Mouse (Mus musculus) midbrain, embryonic 11.5 days (tissue): ENCODE data around the gene Nek6. TPM values are rescaled to one million over a fixed set of nuclear protein-coding genes. Genes with fewer than 3 reads are reported as not detected.

ENCODE experiments used
- ATAC-seq: fragments of 200-750 bp; cut with Nextera tagmentation; 2 replicates; pipeline ENCODE4 v1.8.0; 2017; ENCODE audit warnings: moderate TSS enrichment, moderate library complexity; ENCODE audit not compliant: low FRiP score
- DNase-seq: peaks from one replicate; pipeline ENCODE4 v3.0.0; 2015; ENCODE audit warnings: low spot score; ENCODE audit errors: missing footprints
- H3K27ac ChIP-seq: fragments of 300-500 bp; sonication (generic); 2 replicates; pipeline ENCODE4 v1.5.1; 2014; ENCODE audit warnings: low read depth, low read length
- H3K27me3 ChIP-seq: fragments of 300-500 bp; sonication (generic); 2 replicates; pipeline ENCODE4 v1.6.1; 2014; ENCODE audit warnings: mild to moderate bottlenecking, low read length, moderate library complexity, mixed read lengths; ENCODE audit not compliant: control insufficient read depth, insufficient read depth
- H3K36me3 ChIP-seq: fragments of 300-500 bp; sonication (generic); 2 replicates; pipeline ENCODE4 v1.6.1; 2014; ENCODE audit warnings: mild to moderate bottlenecking, low read length, moderate library complexity, mixed read lengths; ENCODE audit not compliant: control insufficient read depth, insufficient read depth
- H3K4me1 ChIP-seq: fragments of 300-500 bp; sonication (generic); 2 replicates; pipeline ENCODE4 v1.6.1; 2014; ENCODE audit warnings: low read length; ENCODE audit not compliant: control insufficient read depth, insufficient read depth
- H3K4me2 ChIP-seq: fragments of 300-500 bp; sonication (generic); 2 replicates; pipeline ENCODE4 v1.6.1; 2014; ENCODE audit warnings: mild to moderate bottlenecking, moderate library complexity
- H3K4me3 ChIP-seq: fragments of 300-500 bp; sonication (generic); 2 replicates; pipeline ENCODE4 v1.5.1; 2014; ENCODE audit warnings: low read depth, low read length
- H3K9ac ChIP-seq: fragments of 300-500 bp; sonication (generic); 2 replicates; pipeline ENCODE4 v1.6.1; 2014; ENCODE audit warnings: low read length
- H3K9me3 ChIP-seq: fragments of 300-500 bp; sonication (generic); 2 replicates; pipeline ENCODE4 v1.6.1; 2016; ENCODE audit warnings: low read length; ENCODE audit not compliant: control insufficient read depth
- WGBS: fragments of 180-500 bp; shearing (Covaris S2); extraction: QIAGEN DNeasy Blood & Tissue Kit; methylation state at CpG from one replicate; pipeline ENCODE4 v1.1.7; 2014; 5-methylcytosine and 5-hydroxymethylcytosine counted together
- polyA plus RNA-seq: library from polyadenylated mRNA; unstranded; fragments of >200 nt; fragmentation: Nextera tagmentation; extraction: Ambion mirVana; gene quantifications from 2 replicates; pipeline ENCODE4 v1.2.1, GENCODE M21; 2014

Gene Nek6
- polyA plus RNA-seq, 1 experiment from 2014 or later: 87.3 TPM

GRCm38 (mm10) chr2:38502747-38503146 lies 8.7 kb upstream of the Nek6 start:
- ATAC-seq: no peak
- no peak overlapping the region for H3K27ac ChIP-seq
- no peak overlapping the region for H3K4me3 ChIP-seq
- H3K9me3 ChIP-seq: no peaks in the 10 kb centered on the region
- no peak overlapping the region for H3K9ac ChIP-seq
- whole genome bisulfite sequencing: 89% methylated on average over 3 of the region's 3 CpGs
- no peaks in the 10 kb centered on the region for H3K4me1 ChIP-seq
- no peak for DNase-seq
- no peak overlapping the region for H3K4me2 ChIP-seq
- H3K36me3 ChIP-seq: no peaks in the 10 kb centered on the region
- H3K27me3 ChIP-seq: no peaks in the 10 kb centered on the region

GRCm38 (mm10) chr2:38504311-38504710 lies 7.1 kb upstream of the Nek6 start:
- Histone ChIP-seq H3K27ac (no peak overlapping the region), H3K4me1 (no peaks in the 10 kb centered on the region), H3K9ac (no peak overlapping the region), H3K9me3 (no peaks in the 10 kb centered on the region), H3K4me2 (no peak overlapping the region), H3K4me3 (no peak overlapping the region), H3K27me3 (no peaks in the 10 kb centered on the region), H3K36me3 (no peaks in the 10 kb centered on the region)
- ATAC-seq (no peak), DNase-seq (no peak)
- 79% methylated on average over 6 of the region's 6 CpGs for WGBS

GRCm38 (mm10) chr2:38507181-38507580 lies 4.3 kb upstream of the Nek6 start:
- H3K4me1 ChIP-seq: peaks cover 4% of the 10 kb centered on the region
- ATAC-seq (no peak), DNase-seq (no peak)
- H3K27ac ChIP-seq: no peak overlapping the region
- H3K4me2 ChIP-seq: no peak overlapping the region
- no peaks in the 10 kb centered on the region for H3K36me3 ChIP-seq
- H3K9ac ChIP-seq: no peak overlapping the region
- H3K9me3 ChIP-seq: no peaks in the 10 kb centered on the region
- 83% methylated on average over 1 of the region's 1 CpGs for WGBS
- no peak overlapping the region for H3K4me3 ChIP-seq
- no peaks in the 10 kb centered on the region for H3K27me3 ChIP-seq

DNA sequence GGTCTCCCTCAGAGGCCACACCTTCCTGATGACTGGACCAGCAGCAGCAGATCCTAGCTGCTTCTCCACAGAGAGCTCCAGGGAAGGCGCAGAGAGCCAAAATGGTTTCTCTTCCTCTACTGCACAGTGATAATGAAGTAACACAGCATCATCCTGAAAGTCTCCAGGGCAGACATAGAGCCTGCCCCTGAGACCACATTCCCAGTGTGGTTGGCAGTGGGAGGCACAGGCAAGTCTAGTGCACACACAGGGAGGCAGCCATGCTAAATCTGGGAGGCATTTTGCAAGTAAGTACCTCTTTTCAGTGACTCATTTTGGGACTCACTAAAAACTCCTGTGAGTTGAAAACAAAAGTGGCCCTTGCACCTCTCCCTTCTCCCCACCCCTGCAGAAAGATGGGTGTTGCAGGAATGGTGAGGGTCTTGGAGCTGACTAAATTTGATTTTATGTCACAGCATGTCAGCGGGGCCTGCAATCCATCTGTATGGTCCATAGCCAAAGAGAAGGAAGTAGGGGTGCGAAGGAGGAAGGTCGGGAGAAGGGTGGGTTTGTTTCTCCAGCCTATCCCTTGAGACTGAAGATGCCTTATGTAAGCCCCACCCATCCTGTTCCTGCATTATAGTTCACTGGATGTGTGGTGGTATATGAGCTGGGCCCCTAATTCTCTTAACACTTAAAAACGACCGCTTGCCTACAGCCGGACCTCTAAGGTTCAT lies 2.3 kb upstream of the Nek6 start:
- 84% methylated on average over 7 of the region's 7 CpGs for WGBS
- Histone ChIP-seq H3K27me3 (no peaks in the 10 kb centered on the region), H3K27ac (no peak overlapping the region), H3K36me3 (no peaks in the 10 kb centered on the region), H3K9me3 (no peaks in the 10 kb centered on the region), H3K4me2 (no peak overlapping the region), H3K9ac (no peak overlapping the region), H3K4me3 (no peak overlapping the region), H3K4me1 (peaks cover 16% of the 10 kb centered on the region)
- DNase-seq (no peak), ATAC-seq (no peak)

- DNase-seq (no peak), ATAC-seq (no peak)
- Histone ChIP-seq H3K9me3 (no peaks in the 10 kb centered on the region), H3K36me3 (no peaks in the 10 kb centered on the region), H3K9ac (no peak overlapping the region), H3K27me3 (no peaks in the 10 kb centered on the region), H3K4me3 (no peak overlapping the region), H3K4me2 (no peak overlapping the region), H3K27ac (no peak overlapping the region), H3K4me1 (peaks cover 23% of the 10 kb centered on the region)
- WGBS: 92% methylated on average over 1 of the region's 1 CpGs
These were observed 1.3 kb upstream of the Nek6 start for GRCm38 (mm10) chr2:38510120-38510519.

- peak overlapping the region; percentile 87 for H3K4me3 ChIP-seq
- H3K9ac ChIP-seq: peak overlapping the region; percentile 95
- WGBS: 9% methylated on average over 16 of the region's 16 CpGs
- no peaks in the 10 kb centered on the region for H3K9me3 ChIP-seq
- ATAC-seq (no peak), DNase-seq (peak; percentile 91)
- H3K36me3 ChIP-seq: no peaks in the 10 kb centered on the region
- peak overlapping the region; percentile 30; the same call in 1 of the 2 replicates for H3K27ac ChIP-seq
- no peaks in the 10 kb centered on the region for H3K27me3 ChIP-seq
- H3K4me2 ChIP-seq: peak overlapping the region; percentile 92
- H3K4me1 ChIP-seq: peaks cover 30% of the 10 kb centered on the region
These were observed 1.1 kb downstream of the Nek6 start for GRCm38 (mm10) chr2:38512308-38513182.

DNA sequence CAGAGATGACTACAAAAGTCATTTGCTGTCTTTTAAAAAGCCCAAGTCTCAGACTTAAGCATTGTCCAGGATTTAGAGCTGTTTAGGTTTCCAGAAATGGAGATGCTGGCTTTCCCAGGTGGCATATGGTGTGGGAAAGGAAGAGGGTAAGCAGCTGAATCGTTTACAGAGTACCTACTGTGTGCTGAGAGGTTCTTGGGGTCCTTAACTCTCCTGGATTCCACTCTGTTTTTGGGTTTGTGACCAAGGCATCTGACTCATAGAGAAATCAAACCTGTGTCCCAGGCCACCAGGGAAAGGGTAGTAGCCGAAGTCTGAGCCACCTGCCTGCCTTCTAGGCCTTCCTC lies 1.7 kb downstream of the Nek6 start:
- H3K4me1 ChIP-seq: peaks cover 30% of the 10 kb centered on the region

DNA sequence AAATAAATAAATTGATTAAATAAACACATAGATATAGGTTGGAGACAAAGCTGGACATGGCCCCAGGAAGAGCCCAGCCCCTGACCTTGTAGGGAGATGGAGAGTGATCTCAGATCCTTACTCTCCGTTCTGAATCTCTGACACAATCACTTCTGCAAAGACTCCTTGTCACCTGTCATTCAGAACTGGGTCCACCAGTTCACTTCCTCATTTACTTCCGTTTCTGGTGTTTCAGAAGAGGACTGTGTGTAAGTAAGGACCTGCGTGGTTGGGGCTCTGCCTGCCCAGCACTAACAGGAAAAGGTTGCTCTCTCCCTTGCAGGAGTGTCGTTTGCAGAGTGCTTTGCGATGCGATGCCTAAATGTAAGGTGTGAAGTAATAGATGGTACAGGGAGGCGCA lies 3.0 kb downstream of the Nek6 start:
- H3K27me3 ChIP-seq: no peaks in the 10 kb centered on the region
- H3K9ac ChIP-seq: no peak overlapping the region
- H3K27ac ChIP-seq: no peak overlapping the region
- peaks cover 30% of the 10 kb centered on the region for H3K4me1 ChIP-seq
- ATAC-seq (no peak), DNase-seq (no peak)
- no peak overlapping the region for H3K4me3 ChIP-seq
- WGBS: 80% methylated on average over 7 of the region's 7 CpGs
- no peaks in the 10 kb centered on the region for H3K36me3 ChIP-seq
- H3K9me3 ChIP-seq: no peaks in the 10 kb centered on the region
- no peak overlapping the region for H3K4me2 ChIP-seq

More for the DNA sequence above, 1.7 kb downstream of the Nek6 start:
- no peak for DNase-seq
- H3K9ac ChIP-seq: peak overlapping the region; percentile 95
- H3K27me3 ChIP-seq: no peaks in the 10 kb centered on the region
- H3K27ac ChIP-seq: no peak overlapping the region
- H3K4me2 ChIP-seq: peak overlapping the region; percentile 92
- WGBS: 72% methylated on average over 2 of the region's 2 CpGs
- peak overlapping the region; percentile 87 for H3K4me3 ChIP-seq
- H3K36me3 ChIP-seq: no peaks in the 10 kb centered on the region
- ATAC-seq: no peak
- no peaks in the 10 kb centered on the region for H3K9me3 ChIP-seq

DNA sequence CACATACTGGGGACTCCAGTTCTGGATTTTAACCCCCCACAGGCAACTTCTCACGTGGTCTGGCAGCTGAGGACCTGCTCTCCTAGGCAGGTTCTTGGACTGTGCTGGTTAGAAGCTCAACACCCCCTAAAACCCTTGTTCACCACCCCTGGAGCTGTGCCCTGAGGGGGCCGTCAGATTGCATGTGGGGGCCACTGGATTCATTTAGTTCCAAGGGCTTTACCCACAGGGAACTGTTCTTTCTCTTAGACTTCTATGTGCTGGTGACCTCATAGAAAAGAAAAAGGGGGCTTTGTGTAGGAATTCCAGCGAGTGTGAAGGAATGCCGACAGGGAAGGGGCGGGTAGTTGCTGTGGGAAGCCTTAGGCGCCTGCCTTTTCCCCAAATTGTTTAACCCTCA lies 4.0 kb downstream of the Nek6 start:
- peak overlapping the region; percentile 52; the same call in 1 of the 2 replicates for H3K27ac ChIP-seq
- no peaks in the 10 kb centered on the region for H3K36me3 ChIP-seq
- WGBS: 7% methylated on average over 6 of the region's 6 CpGs
- ATAC-seq: no peak
- no peak overlapping the region for H3K9ac ChIP-seq
- peaks cover 37% of the 10 kb centered on the region for H3K4me1 ChIP-seq
- no peak overlapping the region for H3K4me3 ChIP-seq
- no peaks in the 10 kb centered on the region for H3K9me3 ChIP-seq
- no peaks in the 10 kb centered on the region for H3K27me3 ChIP-seq
- H3K4me2 ChIP-seq: peak overlapping the region; percentile 16; the same call in 1 of the 2 replicates
- no peak for DNase-seq
